Mouse (Mus musculus): ENCODE measurements around the gene Gm10300.

Gm10300 gene

DNA sequence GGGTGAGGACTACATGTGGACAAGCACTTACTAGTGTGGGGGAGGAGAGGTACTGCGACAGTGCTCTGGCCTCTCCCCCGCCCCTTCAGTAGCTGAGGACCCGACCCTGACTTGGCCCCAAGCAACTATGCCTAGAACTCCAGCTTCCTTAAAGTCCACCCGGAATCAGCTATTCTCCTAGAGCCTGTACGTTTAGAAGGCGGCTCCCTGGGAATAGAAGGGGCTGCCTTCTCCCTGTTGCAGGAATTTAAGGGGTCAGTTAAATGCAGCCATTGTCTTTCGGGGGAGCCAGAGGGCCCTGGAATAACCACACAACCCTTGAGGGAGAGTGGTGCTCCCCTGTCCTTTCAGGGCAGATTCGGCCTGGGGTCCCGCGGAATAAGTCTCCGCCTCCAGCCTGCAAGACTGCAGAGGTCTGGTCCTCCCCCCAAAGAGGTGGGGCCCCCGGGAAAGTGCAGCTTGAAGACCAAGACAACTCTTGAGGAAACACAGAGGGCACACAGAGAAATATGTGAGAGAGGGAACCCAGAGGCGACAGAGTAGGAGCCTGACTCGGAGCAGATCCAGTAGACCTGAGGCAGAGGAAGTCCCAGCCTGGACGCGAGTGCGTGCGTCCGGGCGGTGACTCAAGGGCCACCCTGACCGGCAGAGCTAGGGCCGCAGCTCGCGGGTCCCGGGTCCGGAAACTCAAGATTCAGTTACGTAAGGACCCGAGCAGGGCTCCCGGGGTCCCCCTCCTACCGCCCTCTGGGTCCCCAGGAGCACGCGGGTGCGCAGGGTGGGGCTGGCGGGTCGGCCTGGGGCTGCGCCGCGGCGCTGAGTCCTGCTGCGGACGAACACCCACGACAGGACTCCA is at the start of gene Gm10300:
Gm10300 (plus strand) TSS at position 621 of the 856 bp plus-strand sequence.
- DNase-seq (ENCODE audit: low spot score): no peak

DNA sequence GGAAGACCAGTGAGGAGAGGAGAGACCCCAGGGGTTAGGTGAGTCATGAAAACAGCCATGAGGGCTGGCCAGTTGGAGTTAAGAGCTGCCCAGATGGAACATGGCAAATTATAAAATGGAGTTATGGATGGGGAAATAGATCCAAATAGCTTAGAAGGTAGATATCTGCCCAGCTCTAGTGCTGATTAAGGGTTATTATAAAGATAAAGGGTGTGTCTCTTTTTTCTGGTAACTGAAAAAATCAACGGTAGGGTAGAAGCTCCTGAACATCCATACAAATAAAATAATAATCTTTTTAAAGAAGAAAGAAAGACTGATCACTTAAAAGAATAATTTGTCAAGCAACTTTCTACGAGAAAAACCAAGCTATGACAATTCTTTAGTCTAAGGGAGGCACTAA is 49.2 kb upstream of the Gm10300 start:
- no peak for DNase-seq (ENCODE audit: low spot score)

DNA sequence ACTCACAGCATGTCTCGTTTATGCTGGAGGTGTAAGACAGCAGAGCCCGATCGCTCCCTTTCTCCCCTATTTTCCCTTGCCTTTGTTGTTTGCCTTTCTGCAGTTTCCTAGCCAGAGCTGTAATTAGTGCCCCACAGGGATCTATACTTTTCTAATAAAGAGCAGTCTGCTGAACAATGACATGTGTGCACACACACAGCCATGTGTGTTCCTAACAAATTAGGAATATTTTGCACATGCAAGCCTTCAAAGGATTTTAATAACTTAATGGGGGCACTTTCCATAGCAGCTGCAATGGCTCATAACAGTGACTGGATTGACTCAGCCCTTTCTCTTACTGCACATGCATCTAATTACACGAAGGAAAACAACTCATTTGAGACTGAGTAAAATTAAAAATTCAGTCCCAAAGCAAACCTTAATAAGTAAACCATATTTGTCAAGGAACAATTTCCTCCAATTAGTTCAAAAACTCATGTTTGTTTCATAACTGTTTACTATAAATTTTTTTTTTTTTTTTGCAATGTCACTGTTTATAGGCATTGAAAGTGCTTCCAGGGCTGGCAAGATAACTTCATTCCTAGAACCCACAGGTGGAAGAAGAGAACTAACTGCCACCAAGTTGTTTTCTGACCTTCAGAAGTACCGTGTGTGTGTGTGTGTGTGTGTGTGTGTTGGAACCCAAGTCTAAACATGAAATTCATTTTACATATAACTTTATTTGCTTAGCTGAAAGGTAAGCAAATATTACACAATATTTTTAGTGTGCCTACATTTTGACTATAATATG is 48.6 kb upstream of the Gm10300 start:
- no peak for DNase-seq (ENCODE audit: low spot score)

DNA sequence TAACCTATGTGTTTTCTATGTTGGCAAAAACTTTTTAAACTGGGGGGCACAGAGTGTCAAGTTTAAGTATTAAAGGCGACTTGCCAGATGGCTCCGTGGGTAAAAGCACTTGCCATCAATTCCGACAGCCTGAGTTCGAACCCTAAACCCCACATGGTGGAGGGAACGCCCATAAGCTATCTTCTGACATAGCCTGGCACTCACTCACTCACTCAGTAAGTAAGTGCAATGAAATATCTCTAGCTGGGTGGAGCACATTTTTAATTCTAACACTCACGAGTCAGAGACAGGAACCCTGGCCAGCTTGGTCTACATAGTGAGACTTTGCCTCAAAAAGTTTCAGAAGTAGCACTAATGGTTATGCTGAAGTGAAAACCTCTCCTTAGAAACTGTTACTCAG is 47.3 kb upstream of the Gm10300 start:
- DNase-seq (ENCODE audit: low spot score): no peak

DNA sequence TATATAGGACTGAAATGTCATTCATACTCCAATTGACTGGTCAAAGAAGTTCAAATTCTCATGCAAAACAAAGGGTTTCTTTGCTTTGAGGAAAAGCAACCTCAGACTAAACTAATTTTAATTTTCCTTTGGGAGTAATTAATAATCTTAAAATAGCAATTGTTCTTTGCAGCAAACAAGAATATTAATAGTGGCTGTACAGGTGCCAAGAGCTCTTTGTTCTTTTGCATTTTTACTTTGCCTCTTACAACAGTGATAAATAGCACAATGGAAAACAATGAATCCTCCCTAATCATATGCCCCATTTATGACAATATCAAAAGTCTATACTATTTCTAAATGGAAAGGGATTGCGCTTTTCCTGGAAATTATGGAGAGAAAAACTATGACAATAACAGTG is 46.7 kb upstream of the Gm10300 start:
- DNase-seq (ENCODE audit: low spot score): no peak

DNA sequence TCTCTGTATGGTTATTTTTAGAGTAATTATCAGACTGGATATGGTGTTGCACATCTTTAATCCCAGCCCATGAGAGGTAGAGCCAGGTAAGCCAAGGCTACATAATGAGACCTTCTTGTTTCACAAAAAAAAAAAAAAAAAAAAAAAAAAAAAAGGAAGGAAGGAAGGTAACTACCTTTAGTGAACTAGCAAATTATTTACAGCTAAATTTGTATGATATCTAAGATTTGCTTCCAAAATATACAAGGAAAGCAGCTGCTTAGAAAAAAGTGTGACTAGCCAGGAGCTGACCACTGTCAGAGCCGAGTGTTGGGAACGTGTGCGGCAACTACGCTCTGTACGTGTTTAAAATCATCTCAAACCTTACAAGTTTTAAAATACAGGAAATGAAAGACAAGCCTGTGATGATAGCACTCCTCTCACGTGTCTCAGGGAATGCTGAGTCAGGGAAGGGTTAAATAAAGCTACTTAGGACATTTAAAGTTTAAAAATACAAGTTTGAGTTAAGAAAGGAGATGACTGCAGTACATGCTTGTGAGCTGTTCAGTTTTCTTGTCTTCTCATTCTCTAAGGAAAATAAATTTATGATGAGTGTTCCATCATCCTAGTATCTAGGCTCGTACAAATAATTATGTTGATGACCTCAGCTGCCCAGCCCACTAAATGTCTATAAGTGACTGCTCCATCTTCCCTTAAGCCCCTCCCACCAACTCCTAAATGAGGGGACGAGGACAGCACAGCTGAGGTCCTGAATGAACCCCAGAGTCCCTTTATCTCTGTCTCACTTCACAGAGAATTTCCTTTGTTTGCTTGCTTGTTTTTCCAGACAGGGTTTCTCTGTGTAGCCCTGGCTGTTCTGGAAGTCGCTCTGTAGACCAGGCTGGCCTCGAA is 44.4 kb upstream of the Gm10300 start:
- no peak for DNase-seq (ENCODE audit: low spot score)

DNA sequence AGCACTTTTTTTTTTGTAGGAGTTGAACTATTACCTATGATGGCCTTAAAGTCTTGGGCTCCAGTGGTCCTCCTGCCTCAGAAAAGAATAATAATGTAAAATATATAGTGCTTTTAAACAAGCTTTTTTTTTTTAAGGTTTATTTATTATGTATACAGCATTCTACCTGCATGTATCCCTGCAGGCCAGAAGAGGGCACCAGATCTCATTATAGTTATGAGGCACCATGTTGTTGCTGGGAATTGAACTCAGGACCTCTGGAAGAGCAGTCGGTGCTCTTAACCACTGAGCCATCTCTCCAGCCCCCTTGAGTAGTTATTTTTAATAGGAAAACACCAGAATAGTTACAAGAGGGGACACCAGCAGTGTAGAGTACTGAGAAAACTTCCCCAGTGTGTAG is 41.3 kb upstream of the Gm10300 start:
- no peak for DNase-seq (ENCODE audit: low spot score)

DNA sequence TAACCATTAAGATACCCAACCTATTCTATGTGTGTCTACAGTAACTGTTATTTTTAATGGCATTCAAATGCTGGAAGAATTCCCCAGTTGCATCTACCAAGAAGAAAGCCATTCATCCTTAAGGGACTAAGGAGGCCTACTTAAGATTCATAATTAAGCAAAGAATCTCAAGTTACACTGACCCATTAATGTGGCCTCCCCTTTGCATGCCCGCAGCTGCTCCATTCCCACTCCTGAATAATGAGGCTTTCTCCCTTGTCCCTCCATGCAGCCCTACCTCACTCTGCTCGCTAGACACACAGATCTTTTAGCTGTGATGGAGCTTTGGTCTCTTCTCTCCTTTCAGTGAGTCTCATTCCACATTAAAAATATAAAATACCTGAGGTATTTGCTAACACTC is 40.3 kb upstream of the Gm10300 start:
- no peak for DNase-seq (ENCODE audit: low spot score)

DNA sequence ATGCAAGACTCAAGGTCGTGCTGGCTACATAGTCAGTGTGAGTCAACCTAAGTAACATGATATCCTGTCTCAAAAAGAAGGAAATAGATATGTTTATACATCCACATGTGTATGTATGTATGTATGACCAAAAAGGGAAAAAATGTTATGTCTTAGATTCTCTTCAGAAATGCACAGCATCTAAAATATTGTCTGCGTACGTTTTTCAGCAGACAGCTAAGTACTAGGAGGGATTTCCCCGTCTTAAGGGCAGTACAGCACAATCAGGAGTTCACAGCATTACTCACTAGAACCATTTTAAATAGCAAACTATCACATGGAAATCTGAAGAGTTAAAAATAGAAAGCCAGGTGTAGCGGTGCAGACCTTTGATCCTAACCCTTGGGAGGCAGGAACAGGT is 37.4 kb upstream of the Gm10300 start:
- no peak for DNase-seq (ENCODE audit: low spot score)

DNA sequence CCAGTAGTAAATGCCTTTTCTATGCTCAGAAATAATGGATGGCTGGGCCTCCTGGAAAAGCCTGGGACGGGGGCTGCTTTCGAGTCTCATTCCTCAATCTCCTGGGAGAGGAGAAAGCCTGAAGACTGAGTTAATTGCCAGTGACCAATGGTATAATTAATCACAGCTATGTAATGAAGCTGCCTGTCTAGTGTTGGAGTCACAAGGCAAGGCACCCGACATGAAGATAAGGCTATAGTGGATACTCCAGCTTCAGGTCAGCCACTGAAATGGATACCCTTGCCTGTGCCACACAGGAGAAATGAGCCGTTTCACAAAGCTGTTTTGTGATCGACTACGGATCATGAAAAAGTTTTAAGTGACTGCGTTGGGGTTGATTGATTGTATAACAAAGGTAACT is 36.5 kb upstream of the Gm10300 start:
- no peak for DNase-seq (ENCODE audit: low spot score)

DNA sequence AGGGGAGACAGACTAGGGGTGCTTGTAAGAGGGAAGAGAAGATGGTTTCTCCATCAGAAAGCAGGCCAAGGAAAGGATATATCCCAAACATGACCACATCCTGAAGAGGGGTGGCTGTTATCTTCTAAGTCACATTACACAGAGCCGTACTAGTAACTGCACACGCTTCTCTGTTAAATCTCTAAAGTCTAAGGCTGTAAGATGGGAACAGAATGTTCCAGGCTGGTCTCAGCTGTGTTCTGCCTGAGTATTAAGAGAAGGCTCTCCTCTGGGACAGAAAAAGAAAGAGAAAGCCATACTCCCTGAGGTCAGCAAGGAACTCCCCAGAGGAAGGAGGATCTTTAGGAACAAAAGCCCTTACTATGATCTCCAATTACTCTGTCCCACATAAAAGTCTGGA is 35.7 kb upstream of the Gm10300 start:
- no peak for DNase-seq (ENCODE audit: low spot score)

DNA sequence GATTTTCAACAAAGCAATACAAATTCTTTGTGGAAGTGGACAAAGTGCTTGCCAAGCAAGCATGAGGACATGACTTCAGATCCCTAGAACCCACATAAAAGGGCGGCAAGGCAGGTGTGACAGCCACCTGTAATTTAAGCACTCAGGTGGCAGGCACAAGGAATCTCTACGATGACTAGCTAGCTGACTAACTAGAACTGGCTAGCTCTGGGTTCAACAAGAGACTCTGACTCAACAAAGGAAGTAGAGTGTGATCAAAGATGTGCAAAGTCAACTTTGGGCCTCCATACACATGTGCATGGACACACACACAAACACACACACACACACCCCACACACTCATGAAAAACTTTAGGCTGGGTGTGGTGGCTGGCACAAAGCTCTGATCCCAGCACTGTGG is 35.0 kb upstream of the Gm10300 start:
- DNase-seq (ENCODE audit: low spot score): no peak

DNA sequence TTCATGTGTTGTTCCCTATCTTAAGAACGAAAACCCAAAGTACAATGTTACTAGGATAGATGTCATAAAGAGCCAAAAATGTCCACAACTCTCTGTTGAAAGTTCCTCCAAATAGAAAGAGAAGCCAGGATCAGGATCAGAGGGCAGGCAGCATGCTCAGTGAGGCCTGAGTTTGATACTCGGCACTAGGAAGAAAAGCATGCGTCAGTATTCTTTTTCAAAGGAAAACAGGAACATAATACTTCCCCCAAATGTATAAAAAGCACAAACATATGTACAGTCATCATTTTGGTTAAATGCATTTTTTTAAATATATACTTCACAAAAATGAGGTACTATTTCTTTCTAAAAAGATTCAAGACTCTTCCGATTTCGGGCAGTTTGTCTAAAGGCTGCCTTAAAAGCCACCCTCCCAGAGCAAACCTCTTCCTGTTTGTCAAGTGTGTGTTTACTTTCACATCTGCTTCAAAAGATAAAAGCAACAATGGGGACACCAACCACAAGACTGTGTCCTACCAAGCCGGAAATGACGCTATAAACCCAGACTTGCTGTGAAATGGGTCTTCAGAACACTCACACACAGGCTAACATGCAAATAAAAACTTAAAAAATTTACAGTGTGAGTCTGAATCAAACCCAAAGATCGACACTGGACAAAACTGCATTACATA is 34.4 kb upstream of the Gm10300 start:
- DNase-seq (ENCODE audit: low spot score): no peak

DNA sequence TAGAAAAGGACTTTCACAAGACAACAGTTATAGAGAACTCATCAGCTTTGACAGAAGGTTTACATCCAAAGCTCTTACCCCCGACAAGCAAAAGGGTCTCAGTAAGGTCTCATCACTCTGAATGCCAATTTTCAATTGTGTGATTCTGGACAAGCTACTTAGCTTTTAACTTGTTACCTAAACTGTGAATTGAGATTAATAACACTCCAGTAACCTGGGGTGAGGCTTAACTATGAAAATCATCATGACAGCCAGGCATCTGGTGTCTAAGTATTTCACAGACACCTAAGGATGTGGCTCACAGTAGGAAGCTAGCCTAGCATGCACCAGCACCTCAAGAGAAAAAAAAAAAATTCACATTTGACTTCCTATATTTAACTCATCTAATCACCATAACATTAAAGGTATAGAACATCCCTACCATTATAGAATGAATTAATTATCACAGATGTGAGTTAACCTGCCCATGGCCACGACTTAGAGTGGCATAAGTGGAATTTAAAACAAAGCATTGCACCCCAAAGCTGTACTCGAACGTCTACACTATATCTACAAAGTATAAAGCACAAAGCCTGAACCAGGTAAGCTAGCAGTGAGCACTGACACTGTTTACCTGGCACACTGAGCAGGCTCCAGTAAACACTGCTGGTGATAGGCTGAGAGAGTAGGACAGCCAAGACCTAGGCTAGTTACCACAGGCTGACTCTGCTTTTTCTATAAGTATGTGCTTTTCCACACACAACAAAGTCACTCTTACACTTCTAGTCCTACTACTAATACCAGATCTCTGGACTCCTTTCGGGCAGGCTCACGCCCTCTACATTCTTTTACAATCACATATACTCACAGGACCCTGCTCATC is 32.8 kb upstream of the Gm10300 start:
- no peak for DNase-seq (ENCODE audit: low spot score)

DNA sequence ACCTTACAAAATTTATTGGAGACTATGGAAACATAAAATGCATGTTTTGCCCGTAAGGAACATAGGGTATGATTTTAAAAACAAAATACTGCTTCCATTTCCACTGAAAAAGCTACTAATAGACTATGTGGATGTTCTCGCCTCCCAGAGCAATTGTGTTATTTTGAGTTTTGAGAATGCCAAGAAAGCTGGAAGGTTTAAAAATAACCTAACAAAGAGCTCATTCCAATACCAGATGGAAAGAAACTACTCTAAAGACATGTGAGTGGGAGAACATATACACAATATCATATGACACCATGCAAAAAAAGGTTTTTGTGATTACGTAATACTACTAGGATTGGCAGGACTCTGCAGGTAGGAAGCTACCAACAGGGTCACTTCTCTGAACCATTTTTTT is 30.8 kb upstream of the Gm10300 start:
- DNase-seq (ENCODE audit: low spot score): no peak

DNA sequence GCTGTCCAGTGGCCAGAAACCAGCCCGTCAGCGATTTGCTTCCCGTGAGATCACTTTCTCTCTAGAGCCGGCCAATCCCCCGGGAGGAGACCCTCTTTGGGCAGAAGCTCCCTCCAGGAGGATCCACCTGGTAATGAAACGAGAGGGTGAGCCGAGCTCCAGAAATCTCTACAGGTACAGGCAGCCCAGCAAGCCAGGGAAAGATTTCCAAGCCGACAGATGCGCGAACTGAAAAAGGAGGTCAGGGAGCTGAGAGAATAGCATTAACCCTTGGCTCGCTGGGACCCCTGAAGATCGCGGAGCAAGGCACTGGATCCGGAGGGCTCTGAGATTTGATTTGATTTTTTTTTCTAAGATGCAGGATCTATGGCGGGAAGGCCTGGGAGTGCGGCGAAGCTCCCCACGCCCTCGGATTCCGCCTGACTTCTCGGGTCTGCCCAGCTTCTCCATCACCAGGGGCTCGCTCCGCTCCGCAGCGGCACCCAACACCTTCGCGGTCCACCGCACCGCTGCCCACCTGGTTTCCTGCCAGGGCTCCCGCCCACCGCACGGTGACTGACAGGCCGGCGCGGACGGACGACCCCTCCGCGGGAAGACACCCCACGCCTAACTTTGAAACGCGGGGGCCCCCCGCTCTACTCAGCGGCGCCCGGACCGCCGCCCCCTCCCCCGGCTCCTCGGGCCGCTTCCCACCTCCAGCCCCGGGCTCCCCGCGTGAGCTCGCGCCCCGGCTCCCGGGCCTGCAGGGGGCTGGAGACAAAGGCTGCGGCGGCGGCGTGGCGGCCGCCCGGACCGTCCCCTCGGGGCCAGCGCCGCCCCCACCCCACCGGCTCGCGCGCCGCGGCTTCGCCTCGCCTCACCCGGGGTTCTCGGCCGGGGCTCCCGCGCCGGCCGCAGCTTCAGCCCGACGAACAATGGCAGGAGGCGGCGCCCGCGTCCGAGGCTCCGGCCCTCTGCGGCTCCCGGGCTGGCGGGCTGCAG is 26.2 kb upstream of the Gm10300 start:
- no peak for DNase-seq (ENCODE audit: low spot score)

DNA sequence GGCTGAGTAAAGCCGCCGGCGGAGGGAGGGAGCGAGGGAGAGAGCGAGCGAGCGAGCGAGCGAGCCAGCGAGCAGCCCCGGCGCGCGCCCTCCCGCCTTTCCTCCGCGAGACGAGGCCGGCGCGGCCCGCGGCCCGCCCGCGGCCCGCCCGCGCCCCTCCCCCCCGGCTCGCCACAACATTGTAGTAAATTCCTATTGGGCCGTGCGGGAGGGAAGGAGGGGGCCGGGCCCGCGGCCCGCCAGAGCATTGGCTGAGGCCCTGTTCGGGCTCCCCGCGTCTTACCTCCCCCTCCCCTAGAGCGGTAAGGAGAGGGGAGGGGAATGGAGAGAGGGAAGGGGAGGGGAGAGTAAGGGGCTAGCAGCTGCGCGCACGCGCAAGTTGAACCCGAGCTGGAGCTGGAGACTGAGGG is 25.5 kb upstream of the Gm10300 start:
- peak; percentile 93 for DNase-seq (ENCODE audit: low spot score)

DNA sequence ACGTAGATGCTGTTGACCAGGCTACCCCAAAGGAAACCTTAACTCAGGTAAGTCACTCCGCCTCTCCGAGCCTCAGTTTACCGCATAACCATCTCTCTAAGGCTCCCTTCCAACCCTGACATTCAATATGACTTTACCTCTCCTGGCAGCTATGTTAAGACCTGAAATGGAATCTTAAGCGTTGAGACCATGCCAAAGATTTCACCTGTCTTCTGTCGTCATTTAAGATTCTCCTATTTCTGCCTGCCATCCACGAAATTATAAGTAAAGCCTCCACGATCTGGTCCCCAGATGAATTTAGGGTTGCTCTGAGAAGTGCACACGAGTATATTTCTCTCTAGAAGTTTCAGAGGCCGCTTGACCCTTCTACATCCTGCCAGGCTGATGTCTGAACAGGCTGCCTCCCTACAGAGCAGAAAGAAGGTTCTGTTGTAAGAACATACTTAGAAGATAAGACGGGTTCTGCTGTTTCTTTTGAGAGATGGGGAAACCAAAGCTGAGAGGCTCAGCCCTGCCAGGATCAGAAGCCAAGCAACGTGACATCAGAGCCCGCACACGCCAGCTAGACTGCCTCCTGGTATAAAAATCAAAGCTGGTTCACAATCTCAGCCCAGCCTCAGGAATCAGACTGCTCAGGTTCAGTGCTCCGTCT is 24.8 kb upstream of the Gm10300 start:
- no peak for DNase-seq (ENCODE audit: low spot score)

All from ovary, adult 18-20 months (tissue).